Mouse (Mus musculus): Measurements from ENCODE around the gene Mindy4.

Gene Mindy4

DNA sequence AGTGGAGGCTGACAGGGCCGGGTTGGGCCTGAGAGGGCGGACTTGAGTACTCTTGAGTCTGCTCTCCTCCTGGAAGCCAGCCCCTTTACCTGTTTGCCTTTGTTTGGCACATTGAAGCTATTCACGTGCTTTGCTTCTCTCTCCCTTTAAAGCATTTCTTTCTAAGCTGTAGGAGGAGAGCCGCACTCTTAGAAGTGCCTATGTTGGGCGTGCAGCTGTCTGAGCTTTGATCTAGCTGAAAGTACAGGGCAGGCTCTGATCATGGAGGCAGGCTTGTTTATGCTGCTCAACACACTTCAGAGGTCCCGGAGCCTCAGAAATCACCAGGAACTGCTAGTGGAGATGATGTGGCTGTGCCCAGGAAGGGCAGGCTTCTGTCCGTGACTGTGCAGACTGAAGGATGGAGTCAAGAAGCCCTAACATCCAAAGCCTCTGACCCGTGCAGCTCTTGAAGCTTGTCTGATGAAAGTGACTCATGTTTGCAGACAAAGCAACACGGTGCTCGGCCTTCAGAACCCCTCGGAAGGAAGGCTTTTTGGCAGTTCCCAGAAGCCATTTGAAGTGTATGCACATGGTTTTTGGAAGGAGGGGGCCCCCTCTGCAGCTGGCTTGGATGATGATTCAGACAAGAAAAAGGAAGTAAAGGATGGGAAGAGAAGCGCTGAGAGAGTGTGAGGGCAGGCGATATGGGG is 53.5 kb downstream of the Mindy4 start:
- DNase-seq (ENCODE audit: low read depth, low spot score) = no peak

DNA sequence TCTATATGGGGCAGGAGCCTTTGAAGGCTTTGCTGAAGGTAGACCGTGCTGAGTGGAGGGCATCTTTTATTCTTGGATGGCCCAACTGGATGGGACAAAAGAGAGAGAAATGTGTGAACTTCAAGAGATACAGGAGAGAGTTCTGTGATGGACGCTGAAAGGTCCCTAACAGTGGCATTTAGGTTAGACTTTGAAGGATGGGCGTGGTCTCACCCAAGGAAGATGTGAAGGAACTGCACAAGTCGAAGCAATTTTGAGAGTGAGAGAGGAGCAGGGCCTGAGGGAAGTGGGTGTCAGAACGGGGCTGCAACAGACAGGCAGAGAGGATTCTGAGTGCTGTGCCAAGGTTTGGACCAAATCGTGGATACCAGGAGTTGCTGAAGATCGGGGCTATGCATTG is 54.1 kb downstream of the Mindy4 start:
- no peak for DNase-seq (ENCODE audit: low read depth, low spot score)

DNA sequence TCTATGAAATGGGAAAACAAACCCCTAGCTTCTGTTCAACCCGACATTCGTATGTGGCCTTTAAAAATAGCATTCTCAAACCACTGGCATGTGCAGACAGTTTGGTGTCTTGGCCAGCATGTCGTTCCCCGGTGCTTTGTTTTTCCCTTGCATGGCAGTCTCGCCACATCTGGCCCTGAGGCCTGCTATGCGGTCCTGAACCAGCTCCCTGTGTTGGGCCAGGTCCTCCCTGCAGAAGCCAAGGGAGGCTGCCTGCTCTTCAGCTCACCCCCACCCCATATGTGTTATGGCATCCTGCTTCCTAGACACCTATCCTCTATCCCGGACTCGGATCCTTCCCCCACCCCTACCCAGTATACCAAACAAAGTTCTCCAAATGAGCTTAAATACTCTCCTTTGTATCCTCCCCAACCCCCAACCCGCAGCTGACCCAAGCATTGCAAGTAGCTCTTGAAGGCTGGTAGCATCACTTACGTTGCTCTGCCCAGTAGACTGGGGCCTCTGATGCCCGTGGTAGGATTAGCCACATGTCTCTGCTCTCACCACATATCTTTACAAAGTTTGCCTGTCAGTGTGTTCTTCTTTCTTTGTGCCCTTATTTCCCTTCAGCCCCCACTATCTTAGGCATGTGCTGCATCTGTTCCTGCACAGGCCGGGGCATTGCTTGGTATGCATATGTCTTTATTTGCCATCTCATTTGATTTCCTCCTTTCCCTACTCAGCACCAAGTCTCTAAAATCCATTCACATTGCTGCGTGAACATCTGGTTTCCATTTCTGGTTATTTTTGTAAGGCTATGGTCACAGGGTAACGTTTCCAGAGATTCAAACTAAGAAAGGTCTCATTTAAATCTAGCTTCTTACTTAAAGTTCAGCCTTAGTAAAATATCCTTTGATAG is 55.5 kb downstream of the Mindy4 start:
- DNase-seq (ENCODE audit: low read depth, low spot score) = no peak

GRCm38 (mm10) chr6:55262161-55262560 is 59.0 kb downstream of the Mindy4 start:
- DNase-seq (ENCODE audit: low read depth, low spot score) = no peak

DNA sequence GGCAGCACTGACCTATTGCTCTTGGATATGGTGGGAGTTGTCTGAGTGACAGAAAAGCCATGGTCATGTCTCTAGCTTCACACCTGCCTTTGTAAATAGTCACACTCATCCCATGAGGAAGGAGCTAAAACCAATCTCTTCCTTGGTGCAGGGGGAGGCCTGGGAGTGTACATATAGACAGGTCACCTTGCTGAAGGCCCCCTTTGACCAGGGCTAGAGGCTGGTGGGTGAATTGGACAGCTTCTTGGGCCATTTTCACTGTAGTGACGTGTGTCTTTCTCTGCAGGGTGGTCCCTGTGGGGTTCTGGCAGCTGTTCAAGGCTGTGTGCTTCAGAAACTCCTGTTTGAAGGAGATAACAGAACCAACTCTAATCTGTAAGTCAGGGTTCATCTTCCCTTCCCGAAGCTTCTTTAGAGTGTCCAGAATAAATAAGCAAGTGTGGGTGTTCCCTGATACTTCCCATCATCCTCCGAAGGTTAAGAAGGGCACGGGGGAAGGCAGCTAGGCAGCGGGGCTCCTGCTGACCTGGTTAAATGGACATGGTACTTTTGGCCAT is 60.4 kb downstream of the Mindy4 start:
- DNase-seq (ENCODE audit: low read depth, low spot score) = no peak

DNA sequence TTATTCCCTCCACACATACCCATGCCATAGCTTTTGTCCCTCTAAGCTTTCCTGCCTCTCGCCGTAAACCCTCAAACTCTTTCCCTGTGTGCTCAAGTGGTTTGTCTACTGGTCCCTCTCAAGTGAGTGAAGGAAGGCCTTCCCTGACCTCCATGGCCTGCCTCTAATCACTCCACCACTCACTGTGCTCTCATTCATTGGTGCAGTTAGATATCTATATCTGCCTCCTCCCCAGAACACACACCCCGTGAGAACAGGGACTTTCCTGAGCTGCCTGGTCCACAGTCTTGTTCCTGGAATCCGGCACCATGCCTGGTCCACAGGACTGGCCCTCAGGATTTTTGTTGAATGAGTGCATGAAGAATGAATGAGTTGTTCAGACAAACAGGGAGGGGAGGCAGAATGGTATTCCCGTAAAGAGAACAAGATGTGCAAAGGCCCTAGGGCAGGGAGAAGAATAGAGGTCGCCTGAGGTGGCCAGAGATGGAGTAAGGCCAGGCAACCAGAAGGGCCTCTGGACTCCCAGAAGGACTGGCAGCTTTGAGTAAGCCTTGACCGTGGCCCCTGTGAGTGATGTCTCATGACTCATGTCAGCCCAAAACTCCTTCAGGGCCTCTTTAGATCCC is 61.7 kb downstream of the Mindy4 start:
- DNase-seq (ENCODE audit: low read depth, low spot score) = no peak

GRCm38 (mm10) chr6:55272952-55273351 is 69.8 kb downstream of the Mindy4 start:
- peak; percentile 25 for DNase-seq (ENCODE audit: low read depth, low spot score)

GRCm38 (mm10) chr6:55273463-55273862 is 70.3 kb downstream of the Mindy4 start:
- DNase-seq (ENCODE audit: low read depth, low spot score) = no peak

- no peak for DNase-seq (ENCODE audit: low read depth, low spot score)
Observed at GRCm38 (mm10) chr6:55275000-55275399, 71.8 kb downstream of the Mindy4 start.

GRCm38 (mm10) chr6:55275786-55276185 is 72.6 kb downstream of the Mindy4 start:
- no peak for DNase-seq (ENCODE audit: low read depth, low spot score)

DNA sequence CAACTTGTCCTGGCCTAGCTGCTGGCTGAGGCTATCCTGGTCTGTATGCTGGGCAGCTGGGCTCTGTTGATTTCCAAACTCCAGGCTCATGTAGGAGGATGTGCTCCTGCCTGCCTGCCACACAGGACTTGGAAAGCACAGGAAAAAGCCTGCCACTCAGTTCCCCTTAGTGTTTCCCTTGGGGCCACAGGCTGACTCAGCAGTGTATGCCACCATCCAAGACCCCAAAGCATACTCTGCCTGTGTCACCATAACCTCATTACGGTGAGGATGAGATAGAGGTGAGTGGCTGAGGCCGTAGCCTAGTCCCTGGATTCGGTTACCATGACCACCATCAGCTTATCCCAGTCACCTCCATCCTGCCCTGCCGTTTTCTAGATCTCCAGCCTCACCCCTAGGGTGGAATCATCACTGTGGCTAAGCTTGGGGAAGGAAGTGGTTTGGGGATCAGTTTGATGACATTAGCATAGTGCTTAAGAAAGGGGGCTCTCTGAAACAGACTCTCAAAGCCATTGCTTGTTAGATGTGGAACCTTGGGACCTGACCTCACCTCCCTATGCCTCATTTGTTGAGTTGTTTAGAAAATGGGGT is 73.6 kb downstream of the Mindy4 start:
- no peak for DNase-seq (ENCODE audit: low read depth, low spot score)

GRCm38 (mm10) chr6:55278086-55278485 is 74.9 kb downstream of the Mindy4 start:
- no peak for DNase-seq (ENCODE audit: low read depth, low spot score)

DNA sequence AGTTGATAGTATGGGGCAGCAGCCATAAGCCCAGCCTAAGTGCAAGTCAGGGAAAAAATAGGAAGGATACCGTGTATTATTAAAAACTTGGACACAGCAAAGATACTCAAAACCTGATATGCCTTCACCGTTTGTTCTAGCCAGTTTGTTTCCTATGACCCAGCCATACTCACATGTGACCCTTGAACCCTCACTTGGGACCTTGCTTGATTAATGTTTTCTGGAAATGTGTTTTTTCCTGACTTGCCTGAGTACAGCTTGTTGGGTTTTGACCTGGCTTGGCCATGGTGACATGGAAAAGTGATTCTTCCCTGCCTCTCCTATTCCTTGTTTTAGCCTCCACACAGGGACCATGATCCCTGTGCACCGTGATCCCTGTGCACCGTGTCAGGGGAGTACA is 75.3 kb downstream of the Mindy4 start:
- DNase-seq (ENCODE audit: low read depth, low spot score) = no peak

- no peak for DNase-seq (ENCODE audit: low read depth, low spot score)
Observed at GRCm38 (mm10) chr6:55280979-55281378, 77.8 kb downstream of the Mindy4 start.

DNA sequence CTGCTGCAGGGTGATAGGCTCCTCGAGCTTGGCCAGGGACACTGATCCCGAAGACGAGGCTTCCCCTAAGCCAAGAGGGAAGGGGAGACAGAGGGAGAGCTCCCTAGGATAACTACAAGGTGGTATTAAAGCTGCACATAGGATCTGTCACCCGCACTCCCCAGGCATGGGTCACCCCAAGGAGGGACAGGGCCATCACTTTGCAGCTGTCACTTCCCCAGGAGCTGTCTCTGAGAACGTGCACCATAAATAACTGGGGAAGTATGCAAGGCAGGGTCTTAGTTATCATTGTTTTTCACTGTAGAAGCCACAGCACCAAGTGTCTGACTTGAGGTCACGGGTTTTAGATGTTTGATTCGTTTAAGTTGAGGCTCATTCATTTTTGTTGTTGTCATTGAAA is 78.5 kb downstream of the Mindy4 start:
- no peak for DNase-seq (ENCODE audit: low read depth, low spot score)

DNA sequence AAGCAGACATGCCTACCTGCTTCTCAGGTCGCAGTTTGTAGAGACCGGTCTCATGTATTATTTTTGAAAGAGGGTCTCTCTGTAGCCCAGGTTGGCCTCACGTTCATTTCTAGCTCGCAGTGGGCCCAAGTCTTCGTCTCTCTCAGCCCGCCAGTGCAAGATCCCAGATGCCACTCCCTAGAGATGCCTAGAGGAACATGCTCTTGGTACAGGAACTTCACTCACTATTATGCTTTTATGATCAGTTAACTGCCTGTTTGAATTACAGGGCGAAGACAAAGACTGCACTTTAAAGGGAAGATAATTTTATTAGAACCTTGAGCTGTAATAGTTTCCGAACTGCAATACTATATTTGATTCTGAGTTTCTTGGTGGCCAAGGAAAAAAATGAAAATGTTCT is 79.2 kb downstream of the Mindy4 start:
- DNase-seq (ENCODE audit: low read depth, low spot score) = no peak

GRCm38 (mm10) chr6:55285218-55285617 is 82.0 kb downstream of the Mindy4 start:
- DNase-seq (ENCODE audit: low read depth, low spot score) = peak; percentile 40

DNA sequence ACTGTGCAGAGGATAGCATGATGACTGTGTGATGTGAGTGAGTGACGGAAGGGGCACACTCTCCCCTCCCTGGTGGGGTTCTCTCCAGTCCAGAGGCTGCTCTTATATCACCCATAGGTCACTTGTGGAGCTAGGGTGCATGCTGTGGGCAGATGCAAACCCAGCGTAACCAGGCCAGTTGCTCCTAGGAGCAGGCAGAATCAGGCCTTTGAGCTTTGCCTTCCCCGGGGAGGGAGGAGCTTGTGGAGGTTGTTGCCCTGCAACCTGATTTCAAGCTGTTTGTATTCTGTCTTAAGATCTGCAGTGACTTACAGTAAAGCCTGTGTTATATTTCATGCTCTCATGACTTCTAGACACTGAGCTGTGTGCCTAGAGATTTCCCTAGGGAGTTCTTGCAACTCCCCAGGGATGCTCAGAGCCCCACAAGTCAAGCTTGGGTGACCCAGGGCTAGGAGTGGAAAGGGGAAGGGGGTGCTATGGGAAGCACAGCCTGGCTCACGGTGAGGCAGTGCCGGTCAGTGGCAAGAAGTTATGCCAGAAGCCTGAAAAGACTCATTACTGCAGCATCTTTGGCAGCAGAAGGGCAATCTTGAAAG is 84.9 kb downstream of the Mindy4 start:
- no peak for DNase-seq (ENCODE audit: low read depth, low spot score)

- DNase-seq (ENCODE audit: low read depth, low spot score) = no peak
Observed at GRCm38 (mm10) chr6:55294549-55295131, 91.5 kb downstream of the Mindy4 start.

GRCm38 (mm10) chr6:55295325-55295724 is 92.1 kb downstream of the Mindy4 start:
- no peak for DNase-seq (ENCODE audit: low read depth, low spot score)

DNA sequence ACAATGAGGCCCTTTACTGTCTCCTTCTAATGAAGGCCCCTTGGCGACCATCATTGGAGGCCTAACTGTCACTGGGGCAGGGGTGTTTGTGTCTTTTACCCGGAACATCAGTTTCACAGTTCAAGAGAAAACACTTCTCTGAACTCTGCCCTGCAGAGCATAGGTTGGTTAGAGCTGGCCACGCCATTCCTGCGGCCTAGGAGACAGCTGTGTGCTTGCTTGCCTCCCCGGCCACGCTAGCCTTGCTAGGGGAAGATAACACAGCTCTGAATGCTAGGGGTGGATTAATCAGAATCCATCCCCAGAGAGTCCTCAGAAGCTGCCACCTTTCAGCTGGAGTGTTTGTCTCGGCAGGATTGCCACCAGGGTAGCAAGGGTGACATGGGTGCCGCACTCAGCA is 96.3 kb downstream of the Mindy4 start:
- no peak for DNase-seq (ENCODE audit: low read depth, low spot score)

Measured in retina, postnatal 7 days (tissue).